Mouse (Mus musculus) liver, postnatal 0 days (tissue): ENCODE data around the gene H2al1d.

ENCODE experiments used
- CTCF ChIP-seq: sonication (generic); IDR thresholded peaks from 2 replicates; pipeline ENCODE4 v1.5.1; 2016; ENCODE audit warnings: antibody characterized with exemption, low read depth
- EP300 ChIP-seq: IDR thresholded peaks from 2 replicates; pipeline ENCODE4 v1.6.1; 2016; ENCODE audit warnings: antibody characterized with exemption, low read depth, mild to moderate bottlenecking

GRCm38 (mm10) chrX:11264918-11265317, 43.7 kb upstream of the H2al1d start:
- TF ChIP-seq CTCF, result no peak
- no peak for TF ChIP-seq EP300
